Mouse (Mus musculus) urinary bladder, adult 2 months (tissue): ENCODE results near the gene Habp4. TPM values are rescaled to one million over a fixed set of nuclear protein-coding genes. Genes with fewer than 3 reads are reported as not detected.

ENCODE experiments used
- DNase-seq: peaks from one replicate; pipeline ENCODE4 v3.0.0; 2022; ENCODE audit warnings: low spot score
- polyA plus RNA-seq: library from polyadenylated mRNA; depleted of rRNA; stranded (reverse); fragments of >200 nt; gene quantifications from 2 replicates; pipeline ENCODE4 v1.2.3, GENCODE M21; 2012

Gene Habp4
- polyA plus RNA-seq, 1 experiment, result 37.5 TPM

GRCm38 (mm10) chr13:64178746-64179652 is 17.4 kb downstream of the Habp4 start:
- DNase-seq, result no peak

GRCm38 (mm10) chr13:64180300-64180699 is 18.7 kb downstream of the Habp4 start:
- DNase-seq, result no peak

- no peak for DNase-seq
Measured at GRCm38 (mm10) chr13:64180888-64181287, 19.3 kb downstream of the Habp4 start.

GRCm38 (mm10) chr13:64182091-64182490 is 20.5 kb downstream of the Habp4 start:
- DNase-seq, result no peak

GRCm38 (mm10) chr13:64183583-64183982 is 22.0 kb downstream of the Habp4 start:
- no peak for DNase-seq

GRCm38 (mm10) chr13:64184361-64184760 is 22.7 kb downstream of the Habp4 start:
- no peak for DNase-seq

- DNase-seq, result no peak
Measured at GRCm38 (mm10) chr13:64185176-64185575, 23.6 kb downstream of the Habp4 start.

- DNase-seq, result no peak
Measured at GRCm38 (mm10) chr13:64185586-64185985, 24.0 kb downstream of the Habp4 start.

- DNase-seq, result no peak
Measured at GRCm38 (mm10) chr13:64186516-64186915, 24.9 kb downstream of the Habp4 start.

GRCm38 (mm10) chr13:64187065-64187464 is 25.4 kb downstream of the Habp4 start:
- DNase-seq, result no peak

- DNase-seq, result no peak
Measured at GRCm38 (mm10) chr13:64197899-64198298, 36.3 kb downstream of the Habp4 start.

- DNase-seq, result no peak
Measured at GRCm38 (mm10) chr13:64198310-64198709, 36.7 kb downstream of the Habp4 start.

GRCm38 (mm10) chr13:64200911-64201310 is 39.3 kb downstream of the Habp4 start:
- DNase-seq, result no peak

GRCm38 (mm10) chr13:64204726-64205125 is 43.1 kb downstream of the Habp4 start:
- no peak for DNase-seq

- DNase-seq, result no peak
Measured at GRCm38 (mm10) chr13:64205186-64205585, 43.6 kb downstream of the Habp4 start.

GRCm38 (mm10) chr13:64208146-64208545 is 46.5 kb downstream of the Habp4 start:
- DNase-seq, result no peak

GRCm38 (mm10) chr13:64211995-64212603 is 50.5 kb downstream of the Habp4 start:
- DNase-seq, result no peak

GRCm38 (mm10) chr13:64214891-64215290 is 53.3 kb downstream of the Habp4 start:
- no peak for DNase-seq

GRCm38 (mm10) chr13:64225738-64226137 is 64.1 kb downstream of the Habp4 start:
- no peak for DNase-seq

GRCm38 (mm10) chr13:64226725-64227124 is 65.1 kb downstream of the Habp4 start:
- no peak for DNase-seq

- no peak for DNase-seq
Measured at GRCm38 (mm10) chr13:64233139-64233538, 71.5 kb downstream of the Habp4 start.

- no peak for DNase-seq
Measured at GRCm38 (mm10) chr13:64235062-64235715, 73.6 kb downstream of the Habp4 start.

- no peak for DNase-seq
Measured at GRCm38 (mm10) chr13:64235777-64236176, 74.2 kb downstream of the Habp4 start.
